Mouse (Mus musculus) liver, embryonic 11.5 days (tissue): ENCODE measurements around the gene Zfhx3. TPM values are rescaled to one million over a fixed set of nuclear protein-coding genes. Genes with fewer than 3 reads are reported as not detected.

ENCODE experiments used
- ATAC-seq: fragments of 200-750 bp; cut with Nextera tagmentation; replicated peaks from 2 replicates; pipeline ENCODE4 v1.8.0; 2017; ENCODE audit warnings: moderate number of reproducible peaks, mild to moderate bottlenecking, moderate TSS enrichment, moderate library complexity; ENCODE audit not compliant: low FRiP score
- DNase-seq: peaks from one replicate; pipeline ENCODE4 v3.0.0-alpha.2; 2017; ENCODE audit warnings: low spot score
- H3K27ac ChIP-seq: fragments of 300-500 bp; sonication (generic); 2 replicates; pipeline ENCODE4 v1.5.1; 2014; ENCODE audit warnings: mild to moderate bottlenecking, low read depth, low read length, control low read depth
- H3K27me3 ChIP-seq: fragments of 300-500 bp; sonication (generic); replicated peaks from 2 replicates; pipeline ENCODE4 v1.6.1; 2014; ENCODE audit warnings: low read length, mixed read lengths; ENCODE audit not compliant: control insufficient read depth, insufficient read depth
- H3K36me3 ChIP-seq: fragments of 300-500 bp; sonication (generic); 2 replicates; pipeline ENCODE4 v1.6.1; 2014; ENCODE audit warnings: mild to moderate bottlenecking, low read length, moderate library complexity, mixed read lengths; ENCODE audit not compliant: control insufficient read depth, insufficient read depth
- H3K4me1 ChIP-seq: fragments of 300-500 bp; sonication (generic); replicated peaks from 2 replicates; pipeline ENCODE4 v1.6.1; 2014; ENCODE audit warnings: low read length, mixed read lengths; ENCODE audit not compliant: control insufficient read depth, insufficient read depth
- H3K4me2 ChIP-seq: fragments of 300-500 bp; sonication (generic); 2 replicates; pipeline ENCODE4 v1.6.1; 2014; ENCODE audit warnings: mild to moderate bottlenecking, control low read depth, moderate library complexity
- H3K4me3 ChIP-seq: fragments of 300-500 bp; sonication (generic); 2 replicates; pipeline ENCODE4 v1.5.1; 2014; ENCODE audit warnings: low read depth, low read length, control low read depth
- H3K9ac ChIP-seq: fragments of 300-500 bp; sonication (generic); 2 replicates; pipeline ENCODE4 v1.6.1; 2014; ENCODE audit warnings: low read depth, low read length, control low read depth
- H3K9me3 ChIP-seq: fragments of 300-500 bp; sonication (generic); 2 replicates; pipeline ENCODE4 v1.6.1; 2016; ENCODE audit warnings: low read length, inconsistent platforms, mixed read lengths; ENCODE audit not compliant: control insufficient read depth
- WGBS: fragments of 180-500 bp; shearing (Covaris S2); extraction: QIAGEN DNeasy Blood & Tissue Kit; methylation state at CpG from one replicate; pipeline ENCODE4 v1.1.7; 2014; 5-methylcytosine and 5-hydroxymethylcytosine counted together
- polyA plus RNA-seq: library from polyadenylated mRNA; unstranded; fragments of >200 nt; fragmentation: Nextera tagmentation; extraction: Ambion mirVana; gene quantifications from 2 replicates; pipeline ENCODE4 v1.2.1, GENCODE M21; 2014

Zfhx3 gene
- polyA plus RNA-seq, 1 experiment from 2014 or later: 6.1 TPM

GRCm38 (mm10) chr8:108764403-108765194 lies 822.2 kb downstream of the Zfhx3 start:
- Histone ChIP-seq H3K9ac (no peak overlapping the region), H3K27me3 (no peaks in the 10 kb centered on the region), H3K4me2 (no peak overlapping the region), H3K27ac (no peak overlapping the region), H3K36me3 (no peaks in the 10 kb centered on the region), H3K4me1 (peaks cover 45% of the 10 kb centered on the region), H3K4me3 (no peak overlapping the region), H3K9me3 (no peaks in the 10 kb centered on the region)
- WGBS: 63% methylated on average over 19 of the region's 19 CpGs
- DNase-seq (no peak), ATAC-seq (no peak)

GRCm38 (mm10) chr8:108766102-108766501 lies 823.7 kb downstream of the Zfhx3 start:
- Histone ChIP-seq H3K36me3 (no peaks in the 10 kb centered on the region), H3K4me3 (no peak overlapping the region), H3K27me3 (no peaks in the 10 kb centered on the region), H3K9ac (no peak overlapping the region), H3K4me2 (no peak overlapping the region), H3K4me1 (peaks cover 42% of the 10 kb centered on the region), H3K27ac (no peak overlapping the region), H3K9me3 (no peaks in the 10 kb centered on the region)
- DNase-seq (no peak), ATAC-seq (no peak)
- WGBS: 75% methylated on average over 6 of the region's 6 CpGs

DNA sequence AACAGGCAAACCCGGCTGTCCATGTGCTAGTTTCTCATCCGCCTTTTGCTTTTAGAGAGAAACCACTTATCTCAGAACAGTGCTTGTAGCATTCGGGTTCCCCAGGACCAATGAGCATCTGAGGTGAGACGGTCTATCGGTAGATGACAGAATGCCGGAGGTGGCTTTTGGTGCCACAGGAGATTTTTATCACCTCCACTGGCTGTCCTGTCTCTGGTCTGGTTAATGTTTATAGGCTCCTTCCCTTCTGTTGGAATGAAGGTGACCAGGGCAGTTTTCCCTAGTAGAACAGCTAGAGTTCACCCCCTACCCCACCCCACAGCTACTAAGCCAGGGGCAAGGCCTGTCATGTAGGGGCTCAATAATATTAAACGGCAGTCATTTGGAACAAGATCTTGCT lies 825.6 kb downstream of the Zfhx3 start:
- no peak overlapping the region for H3K9ac ChIP-seq
- DNase-seq: no peak
- H3K4me2 ChIP-seq: no peak overlapping the region
- no peak overlapping the region for H3K4me3 ChIP-seq
- WGBS: 61% methylated on average over 7 of the region's 7 CpGs
- H3K27ac ChIP-seq: no peak overlapping the region
- ATAC-seq: no peak
- H3K9me3 ChIP-seq: no peaks in the 10 kb centered on the region
- H3K27me3 ChIP-seq: no peaks in the 10 kb centered on the region
- H3K36me3 ChIP-seq: no peaks in the 10 kb centered on the region
- H3K4me1 ChIP-seq: peaks cover 35% of the 10 kb centered on the region

- Histone ChIP-seq H3K36me3 (no peaks in the 10 kb centered on the region), H3K9me3 (no peaks in the 10 kb centered on the region), H3K27me3 (no peaks in the 10 kb centered on the region), H3K4me3 (no peak overlapping the region), H3K27ac (no peak overlapping the region), H3K4me1 (peaks cover 19% of the 10 kb centered on the region), H3K9ac (no peak overlapping the region), H3K4me2 (no peak overlapping the region)
- ATAC-seq (no peak), DNase-seq (no peak)
- WGBS: 80% methylated on average over 4 of the region's 4 CpGs
Measured at GRCm38 (mm10) chr8:108770334-108770733, 827.9 kb downstream of the Zfhx3 start.

- peaks cover 10% of the 10 kb centered on the region for H3K4me1 ChIP-seq
- ATAC-seq: no peak
- no peak overlapping the region for H3K9ac ChIP-seq
- H3K27ac ChIP-seq: no peak overlapping the region
- no peak for DNase-seq
- no peaks in the 10 kb centered on the region for H3K27me3 ChIP-seq
- WGBS: 85% methylated on average over 6 of the region's 6 CpGs
- H3K9me3 ChIP-seq: no peaks in the 10 kb centered on the region
- no peaks in the 10 kb centered on the region for H3K36me3 ChIP-seq
- no peak overlapping the region for H3K4me3 ChIP-seq
- no peak overlapping the region for H3K4me2 ChIP-seq
Measured at GRCm38 (mm10) chr8:108773436-108773835, 831.0 kb downstream of the Zfhx3 start.

- no peak overlapping the region for H3K4me2 ChIP-seq
- H3K27me3 ChIP-seq: no peaks in the 10 kb centered on the region
- 88% methylated on average over 12 of the region's 12 CpGs for WGBS
- no peaks in the 10 kb centered on the region for H3K9me3 ChIP-seq
- DNase-seq (no peak), ATAC-seq (no peak)
- no peaks in the 10 kb centered on the region for H3K36me3 ChIP-seq
- no peak overlapping the region for H3K27ac ChIP-seq
- H3K4me3 ChIP-seq: no peak overlapping the region
- peaks cover 5% of the 10 kb centered on the region; the same call in 1 of the 2 replicates for H3K4me1 ChIP-seq
- H3K9ac ChIP-seq: no peak overlapping the region
Measured at GRCm38 (mm10) chr8:108778063-108778462, 835.6 kb downstream of the Zfhx3 start.

- Histone ChIP-seq H3K36me3 (no peaks in the 10 kb centered on the region), H3K4me2 (no peak overlapping the region), H3K27ac (no peak overlapping the region), H3K27me3 (no peaks in the 10 kb centered on the region), H3K4me3 (no peak overlapping the region), H3K4me1 (peaks cover 5% of the 10 kb centered on the region; the same call in 1 of the 2 replicates), H3K9ac (no peak overlapping the region), H3K9me3 (no peaks in the 10 kb centered on the region)
- DNase-seq (no peak), ATAC-seq (no peak)
- WGBS: 72% methylated on average over 9 of the region's 9 CpGs
Measured at GRCm38 (mm10) chr8:108778551-108778950, 836.1 kb downstream of the Zfhx3 start.

DNA sequence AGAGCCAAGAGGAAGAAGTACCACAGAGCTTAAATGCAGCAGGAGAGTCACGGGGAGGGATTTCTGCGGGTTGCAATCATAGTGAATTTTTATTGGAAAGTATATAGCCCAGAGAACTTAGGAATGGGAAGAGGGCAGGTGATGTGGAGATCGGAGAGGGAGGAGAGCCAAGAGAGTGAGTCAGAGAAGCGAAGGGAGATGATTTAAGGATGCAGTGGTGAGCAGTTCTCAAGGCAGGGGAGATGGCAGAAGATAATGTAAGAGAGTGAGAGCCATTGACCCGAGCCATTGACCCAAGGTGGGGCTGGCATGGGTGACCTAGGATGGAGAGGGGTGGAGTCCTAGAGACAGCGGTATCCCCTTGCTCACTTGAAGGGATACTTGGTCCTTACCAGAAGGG lies 838.3 kb downstream of the Zfhx3 start:
- no peaks in the 10 kb centered on the region for H3K27me3 ChIP-seq
- DNase-seq (no peak), ATAC-seq (no peak)
- H3K27ac ChIP-seq: no peak overlapping the region
- no peak overlapping the region for H3K9ac ChIP-seq
- no peaks in the 10 kb centered on the region for H3K9me3 ChIP-seq
- H3K36me3 ChIP-seq: no peaks in the 10 kb centered on the region
- no peak overlapping the region for H3K4me3 ChIP-seq
- WGBS: 73% methylated on average over 6 of the region's 6 CpGs
- no peak overlapping the region for H3K4me2 ChIP-seq
- H3K4me1 ChIP-seq: peaks cover 5% of the 10 kb centered on the region; the same call in 1 of the 2 replicates

DNA sequence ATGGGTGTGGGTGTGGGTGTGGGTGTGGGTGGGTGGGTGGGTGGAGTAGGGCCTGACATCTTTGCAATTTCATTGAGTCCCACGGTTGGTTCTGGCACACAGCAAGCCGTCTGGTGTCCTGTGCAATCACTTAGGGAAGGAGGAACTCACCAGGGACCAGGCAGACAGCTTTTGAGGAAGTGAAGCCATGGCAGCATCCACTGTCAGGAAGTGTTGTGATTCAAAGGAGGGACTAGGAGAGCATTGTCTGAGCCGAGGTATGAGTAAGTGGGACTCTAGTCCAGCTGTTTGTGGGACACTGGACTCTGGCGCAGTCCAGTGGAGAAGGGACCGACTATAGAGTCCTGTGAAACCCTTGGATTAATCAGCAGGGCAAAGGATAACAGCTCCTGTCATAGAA lies 838.7 kb downstream of the Zfhx3 start:
- WGBS: 54% methylated on average over 5 of the region's 5 CpGs
- Histone ChIP-seq H3K27me3 (no peaks in the 10 kb centered on the region), H3K4me1 (peaks cover 5% of the 10 kb centered on the region; the same call in 1 of the 2 replicates), H3K36me3 (no peaks in the 10 kb centered on the region), H3K9me3 (no peaks in the 10 kb centered on the region), H3K9ac (no peak overlapping the region), H3K4me2 (no peak overlapping the region), H3K4me3 (no peak overlapping the region), H3K27ac (no peak overlapping the region)
- DNase-seq (no peak), ATAC-seq (no peak)
